Mouse (Mus musculus) cerebellum, adult 2 months (tissue): ENCODE results near the gene Amotl1.

Experiments
- CTCF ChIP-seq: fragments of 200-500 bp; IDR thresholded peaks from 2 replicates; pipeline ENCODE4 v1.5.1; 2011; ENCODE audit warnings: low read depth, mild to moderate bottlenecking, control low read depth, low read length, moderate library complexity, borderline replicate concordance; ENCODE audit not compliant: insufficient read depth
- POLR2A ChIP-seq: fragments of 200-500 bp; IDR thresholded peaks from 2 replicates; pipeline ENCODE4 v1.6.1; 2011; ENCODE audit warnings: low read length, control low read depth, borderline replicate concordance; ENCODE audit not compliant: insufficient read depth

DNA sequence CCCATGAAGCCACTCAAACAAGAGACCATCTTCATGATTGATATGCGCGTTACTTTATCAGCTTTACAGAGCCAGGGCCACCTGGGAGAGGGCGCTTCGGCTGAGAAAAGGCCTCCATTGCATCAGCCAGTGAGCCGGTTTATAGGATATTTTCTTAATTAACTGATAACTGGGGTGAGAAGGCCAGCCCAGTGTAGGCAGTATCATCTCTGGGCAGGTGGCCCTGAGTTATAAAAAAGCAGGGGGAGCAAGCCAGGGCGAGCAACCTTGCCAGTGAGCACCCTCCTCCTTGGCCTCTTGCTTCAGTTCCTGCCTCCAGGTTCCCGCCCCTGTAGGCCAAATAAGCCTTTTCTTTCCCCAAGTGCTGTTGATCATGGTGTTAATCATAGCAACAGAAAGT lies 81.5 kb downstream of the Amotl1 start:
- TF ChIP-seq POLR2A = no peak
- TF ChIP-seq CTCF = no peak
